In the genomic region with DNA sequence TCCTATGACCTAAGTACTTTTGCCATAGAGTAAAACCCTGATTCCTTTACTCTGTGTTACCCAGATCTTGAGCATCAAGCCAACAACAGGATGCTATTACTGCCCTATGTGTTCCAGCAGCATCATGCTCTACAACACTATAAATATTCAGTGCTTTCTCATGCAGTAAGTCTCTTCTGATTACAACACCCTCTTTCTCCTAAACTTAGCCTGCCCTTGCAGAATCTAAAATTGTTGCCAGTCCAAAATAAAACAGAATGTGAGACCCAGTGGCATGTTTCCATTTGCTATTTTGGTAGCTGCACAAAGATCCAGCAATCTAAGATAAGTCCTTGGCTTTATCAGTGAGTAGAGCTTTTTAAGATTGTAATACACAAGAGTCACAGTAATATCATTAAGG, we compare ENCODE assay signal across 13 mouse cellular contexts.
DNase-seq lines count a peak whose midpoint lies in the region.
"Had no signal": no experiment of that assay in that cellular context is flagged by ENCODE, and none has a peak within 500 bp of the region (broad histone marks: within the 10 kb centered on the region; RNA-seq: fewer than 3 reads in every experiment).

No protein-coding gene starts in this region.

- intact Hi-C loops in gastrocnemius, postnatal 14 days (cut with DNase I; ENCODE audit: low total_unique reads) = no loop called here
- intact Hi-C loops in left cerebral cortex, postnatal 4 days (cut with DNase I) = no loop called here
- intact Hi-C loops in left cerebral cortex, postnatal 36 days (cut with DNase I) = no loop called here

- peak; percentile 5 for DNase-seq in gastrocnemius, postnatal 25 days
- no peak for DNase-seq in gastrocnemius, postnatal 14 days
- DNase-seq in left cerebral cortex, adult 11 months (ENCODE audit: low spot score) = peak; percentile 22
- no peak for DNase-seq in left cerebral cortex, postnatal 4 days
- DNase-seq in brain, embryonic 18.5 days (ENCODE audit: low read depth, low spot score) = peak; percentile 8
- DNase-seq in left cerebral cortex, postnatal 36 days (ENCODE audit: low spot score in 2 of 2) = peak; percentile 10 to 11
- no peak for DNase-seq in ovary, postnatal 10 days (ENCODE audit: low spot score)
- DNase-seq: adrenal gland, adult 2 months; cerebellum, adult 9-11 months; kidney, adult 2 months; kidney, postnatal 14 days; retina, postnatal 1 day; thymus, postnatal 25 days had no signal

Comparison
In these comparisons a context has a peak if more than half of its experiments do, and no peak if none do; other contexts are left out.
1. DNase-seq: peak in gastrocnemius, postnatal 25 days (single experiment), left cerebral cortex, adult 11 months (single experiment), brain, embryonic 18.5 days (single experiment) and left cerebral cortex, postnatal 36 days (2 of 2); none in gastrocnemius, postnatal 14 days (single experiment), left cerebral cortex, postnatal 4 days (single experiment) and ovary, postnatal 10 days (single experiment).